Mouse (Mus musculus) CD4-positive naive resting alpha-beta T cell, adult 76 days (primary cell): ENCODE data around the gene Kdm1a. TPM values are rescaled to one million over a fixed set of nuclear protein-coding genes. Genes with fewer than 3 reads are reported as not detected.

ENCODE experiments used
- total RNA-seq: library from RNA; stranded (reverse); gene quantifications from one replicate; pipeline ENCODE4 v1.2.4, GENCODE M21; 2023

Gene Kdm1a
- total RNA-seq, result 53.8 TPM

DNA sequence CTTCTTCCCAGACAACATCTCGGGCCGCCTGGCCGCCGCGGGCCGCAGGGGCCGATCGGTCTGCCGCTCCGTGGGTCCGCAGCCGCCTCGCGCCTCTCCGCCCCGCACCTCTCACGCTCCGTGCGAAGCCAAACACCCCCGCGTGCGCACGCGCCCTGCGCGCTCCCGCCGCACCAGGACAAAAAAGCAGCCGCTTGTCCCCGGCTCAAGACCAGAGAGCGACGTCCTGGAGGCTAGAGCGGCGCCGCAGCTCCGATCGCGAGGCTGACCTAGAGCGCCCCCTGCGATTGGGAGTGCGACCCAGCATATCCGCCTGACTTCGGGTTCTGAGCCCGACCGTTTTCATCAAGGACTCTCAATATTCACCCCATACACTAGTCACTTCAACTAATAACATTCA, at the start of gene Kdm1a:
Gene Kdm1a (minus strand): TSS at position 156 of the 400 bp plus-strand sequence.

DNA sequence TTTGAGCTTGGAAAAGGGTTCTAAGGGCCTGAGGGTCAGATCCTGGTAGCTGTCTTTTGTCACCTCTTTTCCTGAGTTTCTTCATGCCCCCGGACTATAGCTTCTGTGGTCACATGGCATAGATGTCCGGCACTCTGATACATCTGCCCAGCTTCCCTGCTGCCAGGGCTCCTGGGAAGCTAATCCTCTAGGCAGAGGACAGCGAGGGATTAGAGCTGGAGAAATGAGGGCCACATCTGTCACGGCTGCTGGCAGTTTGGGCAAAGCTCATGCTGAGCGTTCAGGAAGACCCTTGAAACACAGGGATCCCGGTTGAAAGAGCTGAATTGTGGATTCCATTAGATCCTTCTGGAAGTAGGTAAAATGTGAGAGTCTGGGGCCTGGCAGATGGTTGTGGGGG, 19.9 kb upstream of the Kdm1a start, which contains the start of gene Lactbl1:
Gene Lactbl1 (plus strand): TSS at position 234 of the 400 bp plus-strand sequence.

DNA sequence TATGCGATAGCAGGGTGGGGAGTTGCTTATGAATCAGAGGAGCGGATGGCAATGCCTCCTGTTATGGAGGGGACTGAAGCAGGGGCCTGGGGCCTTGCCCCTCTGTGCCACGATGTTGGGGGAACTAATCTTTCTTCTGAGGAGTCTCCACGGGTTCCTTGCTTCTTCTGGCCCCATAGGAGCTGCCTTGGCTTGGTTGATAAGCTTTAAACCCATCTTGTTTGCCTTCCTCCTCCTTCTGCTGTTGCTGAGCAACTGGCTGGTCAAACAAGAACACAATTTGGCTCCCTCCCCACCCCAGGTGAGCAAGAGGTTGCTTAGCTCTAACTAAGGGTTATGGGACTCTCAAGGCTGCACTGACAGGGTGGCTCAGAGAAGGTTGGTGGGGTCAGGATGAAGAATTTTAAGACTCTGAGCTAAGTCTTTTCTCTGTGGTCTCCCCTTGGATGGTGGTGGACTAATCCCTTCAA, 7.9 kb upstream of the Kdm1a start, which contains the start of gene Tex46:
Gene Tex46 (plus strand): TSS at position 51 of the 470 bp plus-strand sequence.

Other genes with a start within 250 kb of the Kdm1a start
- gene Htr1d, start 179.2 kb downstream of the Kdm1a start, total RNA-seq, result not detected
- gene 6030445D17Rik, start 140.5 kb downstream of the Kdm1a start, total RNA-seq, result not detected
- 2.3 TPM for gene Luzp1, start 133.0 kb downstream of the Kdm1a start, total RNA-seq
- gene Tex46, start 7.7 kb upstream of the Kdm1a start, total RNA-seq, result not detected
- not detected for gene Lactbl1, start 19.9 kb upstream of the Kdm1a start, total RNA-seq
- gene Ephb2, start 233.3 kb upstream of the Kdm1a start, total RNA-seq, result 0.18 TPM